Mouse (Mus musculus): ENCODE data around the gene Tssk6. TPM values are rescaled to one million over a fixed set of nuclear protein-coding genes. Genes with fewer than 3 reads are reported as not detected.

The Tssk6 gene
- polyA plus RNA-seq, 1 experiment from 2014 or later, result 4.1 TPM

Other genes with a start within 250 kb of the Tssk6 start
- 1.8 and 2.6 TPM in 2 replicates for gene Zfp964, start 247.7 kb upstream of the Tssk6 start, polyA plus RNA-seq (2014; fragmentation: Nextera tagmentation; extraction: Ambion mirVana)
- gene Zfp869, start 191.5 kb upstream of the Tssk6 start, polyA plus RNA-seq (2014; fragmentation: Nextera tagmentation; extraction: Ambion mirVana), result 37.0 and 37.1 TPM in 2 replicates
- gene Zfp963, start 152.2 kb upstream of the Tssk6 start, polyA plus RNA-seq (2014; fragmentation: Nextera tagmentation; extraction: Ambion mirVana), result 7.6 and 8.8 TPM in 2 replicates
- 0.36 TPM in 1 of 2 replicates, not detected in the other for gene Gm20422, start 127.3 kb upstream of the Tssk6 start, polyA plus RNA-seq (2014; fragmentation: Nextera tagmentation; extraction: Ambion mirVana)
- 47.7 and 50.1 TPM in 2 replicates for gene Atp13a1, start 111.0 kb upstream of the Tssk6 start, polyA plus RNA-seq (2014; fragmentation: Nextera tagmentation; extraction: Ambion mirVana)
- gene Zfp866, start 111.0 kb upstream of the Tssk6 start, polyA plus RNA-seq (2014; fragmentation: Nextera tagmentation; extraction: Ambion mirVana), result 39.5 and 42.0 TPM in 2 replicates
- gene Gmip, start 93.5 kb upstream of the Tssk6 start, polyA plus RNA-seq (2014; fragmentation: Nextera tagmentation; extraction: Ambion mirVana), result 10.9 and 14.2 TPM in 2 replicates
- gene Lpar2, start 79.8 kb upstream of the Tssk6 start, polyA plus RNA-seq (2014; fragmentation: Nextera tagmentation; extraction: Ambion mirVana), result 0.73 and 1.2 TPM in 2 replicates
- gene Pbx4, start 69.7 kb upstream of the Tssk6 start, polyA plus RNA-seq (2014; fragmentation: Nextera tagmentation; extraction: Ambion mirVana), result 28.8 and 31.2 TPM in 2 replicates
- gene Cilp2, start 14.5 kb upstream of the Tssk6 start, polyA plus RNA-seq (2014; fragmentation: Nextera tagmentation; extraction: Ambion mirVana), result 0.47 and 0.86 TPM in 2 replicates
- 151 and 161 TPM in 2 replicates for gene Ndufa13, start 374 bp downstream of the Tssk6 start, polyA plus RNA-seq (2014; fragmentation: Nextera tagmentation; extraction: Ambion mirVana)
- gene Yjefn3, start 528 bp downstream of the Tssk6 start, polyA plus RNA-seq (2014; fragmentation: Nextera tagmentation; extraction: Ambion mirVana), result 3.7 and 5.0 TPM in 2 replicates
- gene Gatad2a, start 94.2 kb downstream of the Tssk6 start, polyA plus RNA-seq (2014; fragmentation: Nextera tagmentation; extraction: Ambion mirVana), result 80.7 and 92.7 TPM in 2 replicates
- gene Mau2, start 140.6 kb downstream of the Tssk6 start, polyA plus RNA-seq (2014; fragmentation: Nextera tagmentation; extraction: Ambion mirVana), result 57.3 and 62.1 TPM in 2 replicates
- 39.2 and 39.5 TPM in 2 replicates for gene Sugp1, start 140.6 kb downstream of the Tssk6 start, polyA plus RNA-seq (2014; fragmentation: Nextera tagmentation; extraction: Ambion mirVana)
- gene Tm6sf2, start 170.7 kb downstream of the Tssk6 start, polyA plus RNA-seq (2014; fragmentation: Nextera tagmentation; extraction: Ambion mirVana), result 0.53 and 1.3 TPM in 2 replicates
- 0.21 and 0.27 TPM in 2 replicates for gene Hapln4, start 181.3 kb downstream of the Tssk6 start, polyA plus RNA-seq (2014; fragmentation: Nextera tagmentation; extraction: Ambion mirVana)
- gene Ncan, start 218.7 kb downstream of the Tssk6 start, polyA plus RNA-seq (2014; fragmentation: Nextera tagmentation; extraction: Ambion mirVana), result 55.8 and 59.7 TPM in 2 replicates
- 18.9 and 20.6 TPM in 2 replicates for gene Nr2c2ap, start 229.1 kb downstream of the Tssk6 start, polyA plus RNA-seq (2014; fragmentation: Nextera tagmentation; extraction: Ambion mirVana)
- 13.0 and 13.3 TPM in 2 replicates for gene Rfxank, start 237.0 kb downstream of the Tssk6 start, polyA plus RNA-seq (2014; fragmentation: Nextera tagmentation; extraction: Ambion mirVana)
- 52.1 and 52.2 TPM in 2 replicates for gene Borcs8, start 237.3 kb downstream of the Tssk6 start, polyA plus RNA-seq (2014; fragmentation: Nextera tagmentation; extraction: Ambion mirVana)
- 0.39 and 0.58 TPM in 2 replicates for gene Mef2b, start 237.5 kb downstream of the Tssk6 start, polyA plus RNA-seq (2014; fragmentation: Nextera tagmentation; extraction: Ambion mirVana)